Mouse (Mus musculus) stomach, embryonic 14.5 days (tissue): ENCODE measurements around the gene Col11a2. TPM values are rescaled to one million over a fixed set of nuclear protein-coding genes. Genes with fewer than 3 reads are reported as not detected.

ENCODE experiments used
- ATAC-seq: fragments of 200-750 bp; cut with Nextera tagmentation; 2 replicates; pipeline ENCODE4 v1.8.0; 2017; ENCODE audit warnings: low read depth, moderate TSS enrichment; ENCODE audit not compliant: insufficient number of reproducible peaks, insufficient read depth, low FRiP score
- H3K27ac ChIP-seq: fragments of 300-500 bp; sonication (generic); 2 replicates; pipeline ENCODE4 v1.5.1; 2014; ENCODE audit warnings: mild to moderate bottlenecking, low read length, moderate library complexity, mixed read lengths
- H3K27me3 ChIP-seq: fragments of 300-500 bp; sonication (generic); 2 replicates; pipeline ENCODE4 v1.6.1; 2014; ENCODE audit warnings: low read length, control low read depth, mixed read lengths; ENCODE audit not compliant: control insufficient read depth, insufficient read depth
- H3K36me3 ChIP-seq: fragments of 300-500 bp; sonication (generic); 2 replicates; pipeline ENCODE4 v1.6.1; 2014; ENCODE audit warnings: mild to moderate bottlenecking, control low read depth, low read length, moderate library complexity, mixed read lengths; ENCODE audit not compliant: control insufficient read depth, insufficient read depth
- H3K4me1 ChIP-seq: fragments of 300-500 bp; sonication (generic); 2 replicates; pipeline ENCODE4 v1.6.1; 2014; ENCODE audit warnings: low read length, control low read depth, mixed read lengths; ENCODE audit not compliant: control insufficient read depth, insufficient read depth
- H3K4me2 ChIP-seq: fragments of 300-500 bp; sonication (generic); replicated peaks from 2 replicates; pipeline ENCODE4 v1.6.1; 2014; ENCODE audit warnings: low read depth, low read length, control low read depth
- H3K4me3 ChIP-seq: fragments of 300-500 bp; sonication (generic); 2 replicates; pipeline ENCODE4 v1.5.1; 2014; ENCODE audit warnings: low read depth, low read length, control low read depth
- H3K9ac ChIP-seq: fragments of 300-500 bp; sonication (generic); replicated peaks from 2 replicates; pipeline ENCODE4 v1.6.1; 2014; ENCODE audit warnings: low read depth, mild to moderate bottlenecking, control low read depth, low read length, moderate library complexity, mixed read lengths
- H3K9me3 ChIP-seq: fragments of 300-500 bp; sonication (generic); 2 replicates; pipeline ENCODE4 v1.6.1; 2016; ENCODE audit warnings: low read depth, low read length, control low read depth; ENCODE audit not compliant: control insufficient read depth
- WGBS: fragments of 180-500 bp; shearing (Covaris S2); extraction: QIAGEN DNeasy Blood & Tissue Kit; methylation state at CpG from one replicate; pipeline ENCODE4 v1.1.7; 2014; 5-methylcytosine and 5-hydroxymethylcytosine counted together
- polyA plus RNA-seq: library from polyadenylated mRNA; unstranded; fragments of >200 nt; fragmentation: Nextera tagmentation; extraction: Ambion mirVana; gene quantifications from 2 replicates; pipeline ENCODE4 v1.2.1, GENCODE M21; 2014

Col11a2 gene
- polyA plus RNA-seq, 1 experiment from 2014 or later = 0.32 TPM

DNA sequence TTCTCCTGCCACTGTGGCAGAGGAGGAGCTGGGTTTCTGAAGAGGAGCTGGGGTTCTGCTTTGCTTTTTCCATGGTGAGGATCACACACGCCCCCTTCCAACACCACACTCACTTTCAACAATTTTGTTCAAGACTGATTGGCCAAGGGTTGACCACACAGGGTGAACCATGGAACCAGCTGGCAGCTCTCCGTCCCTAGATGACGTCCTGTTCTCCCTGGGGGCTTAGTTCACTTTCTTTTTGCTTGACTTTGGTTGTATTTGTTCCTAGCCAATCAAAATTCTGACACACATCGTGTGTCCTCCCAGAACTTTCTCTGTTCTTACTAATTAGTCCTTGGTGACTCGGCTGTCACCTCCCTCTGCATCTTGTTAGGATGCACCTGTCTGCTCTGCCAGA, 58.0 kb downstream of the Col11a2 start:
- no peak overlapping the region for H3K27ac ChIP-seq
- 65% methylated on average over 5 of the region's 5 CpGs for WGBS
- ATAC-seq = no peak
- no peaks in the 10 kb centered on the region for H3K36me3 ChIP-seq
- no peak overlapping the region for H3K4me3 ChIP-seq
- H3K9ac ChIP-seq = no peak overlapping the region
- H3K9me3 ChIP-seq = no peaks in the 10 kb centered on the region
- H3K4me2 ChIP-seq = no peak overlapping the region
- H3K4me1 ChIP-seq = no peaks in the 10 kb centered on the region
- no peaks in the 10 kb centered on the region for H3K27me3 ChIP-seq

DNA sequence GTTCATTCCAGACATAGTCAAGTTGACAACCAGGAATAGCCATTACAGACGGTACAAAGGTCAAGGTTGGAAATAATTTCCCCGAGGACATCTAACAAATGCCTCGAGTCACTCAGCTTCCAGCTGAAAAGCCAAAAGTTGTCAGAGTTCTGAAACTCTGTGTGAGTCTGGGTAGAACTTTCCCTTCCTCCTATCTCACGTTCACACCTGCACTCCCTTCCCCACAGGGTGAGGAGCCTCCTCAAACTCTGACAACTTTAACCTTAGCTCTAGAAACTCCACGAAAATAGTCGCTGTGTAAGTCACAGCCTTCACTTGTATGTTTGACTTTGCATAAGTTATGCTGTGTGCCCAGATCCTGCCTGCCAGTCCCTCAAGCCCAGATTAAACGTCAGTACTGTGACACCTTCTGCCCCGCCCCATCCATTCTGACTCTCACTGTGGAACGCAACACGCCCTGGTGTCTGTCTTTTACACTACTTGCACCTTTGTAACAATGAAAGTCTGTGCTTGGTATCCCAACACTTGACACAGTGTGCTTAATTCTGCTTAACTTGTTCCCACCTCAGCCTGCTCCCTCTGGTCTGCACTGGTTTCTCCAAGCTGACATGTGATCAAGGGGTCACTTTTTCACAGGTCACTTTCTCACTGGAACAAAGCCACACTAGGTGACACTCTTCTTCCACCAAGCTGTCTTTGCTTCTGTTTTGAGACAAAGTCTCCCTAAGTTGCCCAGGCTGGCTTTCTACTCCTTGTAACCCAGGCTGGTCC, 59.7 kb downstream of the Col11a2 start:
- no peak for ATAC-seq
- Histone ChIP-seq H3K4me3 (no peak overlapping the region), H3K27ac (no peak overlapping the region), H3K9me3 (no peaks in the 10 kb centered on the region), H3K9ac (no peak overlapping the region), H3K36me3 (no peaks in the 10 kb centered on the region), H3K4me1 (no peaks in the 10 kb centered on the region), H3K4me2 (no peak overlapping the region), H3K27me3 (no peaks in the 10 kb centered on the region)
- 35% methylated on average over 10 of the region's 10 CpGs for WGBS

DNA sequence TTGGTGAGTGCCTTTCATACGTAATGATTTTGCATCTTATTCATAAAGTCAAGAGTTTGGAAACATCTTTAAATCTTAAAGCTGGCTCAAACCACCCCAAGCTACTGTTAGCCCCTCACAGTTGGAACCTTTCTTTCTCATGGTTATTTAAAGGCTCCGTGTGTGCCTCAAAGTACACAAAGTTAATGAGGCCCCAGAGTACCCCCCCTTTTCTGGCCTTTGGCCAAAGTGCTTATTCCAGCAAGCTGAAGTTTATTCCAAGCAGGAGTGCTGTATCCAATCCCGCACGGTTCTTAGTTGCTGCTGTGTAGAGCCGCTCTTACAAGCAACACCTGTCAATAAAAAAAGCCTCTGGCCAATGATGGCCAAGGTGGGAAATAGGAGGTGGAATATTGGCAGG, 60.3 kb downstream of the Col11a2 start:
- ATAC-seq = no peak
- H3K27ac ChIP-seq = no peak overlapping the region
- 43% methylated on average over 5 of the region's 5 CpGs for WGBS

DNA sequence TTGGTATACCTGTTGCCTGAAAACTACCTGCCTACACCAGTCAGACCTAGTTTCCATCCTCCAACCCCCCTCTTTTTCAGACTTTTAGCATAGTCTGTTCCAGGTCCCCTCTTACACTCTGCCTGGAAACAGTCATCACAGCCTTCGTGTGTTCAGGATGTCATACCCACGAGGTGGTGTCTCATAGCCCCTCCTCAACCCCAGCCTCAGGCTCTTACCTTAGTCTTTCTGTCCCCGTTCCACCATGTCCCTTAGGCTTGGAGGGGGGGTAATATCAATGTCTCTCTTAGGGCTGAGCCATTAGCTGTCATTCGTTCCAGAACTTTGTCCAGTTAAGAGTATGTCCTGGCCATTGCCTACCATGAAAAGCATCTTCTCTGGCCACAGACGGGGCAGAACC, 61.9 kb downstream of the Col11a2 start:
- no peaks in the 10 kb centered on the region for H3K9me3 ChIP-seq
- 25% methylated on average over 5 of the region's 5 CpGs for WGBS
- no peak overlapping the region for H3K27ac ChIP-seq
- no peak overlapping the region for H3K9ac ChIP-seq
- no peaks in the 10 kb centered on the region for H3K4me1 ChIP-seq
- H3K36me3 ChIP-seq = no peaks in the 10 kb centered on the region
- ATAC-seq = peak; percentile 18; the same call in 1 of the 2 replicates
- no peak overlapping the region for H3K4me3 ChIP-seq
- no peaks in the 10 kb centered on the region for H3K27me3 ChIP-seq
- H3K4me2 ChIP-seq = no peak overlapping the region

More for the DNA sequence above, 60.3 kb downstream of the Col11a2 start:
- H3K4me3 ChIP-seq = no peak overlapping the region
- H3K27me3 ChIP-seq = no peaks in the 10 kb centered on the region
- no peaks in the 10 kb centered on the region for H3K9me3 ChIP-seq
- H3K36me3 ChIP-seq = no peaks in the 10 kb centered on the region
- H3K4me1 ChIP-seq = no peaks in the 10 kb centered on the region
- H3K9ac ChIP-seq = no peak overlapping the region
- H3K4me2 ChIP-seq = no peak overlapping the region

DNA sequence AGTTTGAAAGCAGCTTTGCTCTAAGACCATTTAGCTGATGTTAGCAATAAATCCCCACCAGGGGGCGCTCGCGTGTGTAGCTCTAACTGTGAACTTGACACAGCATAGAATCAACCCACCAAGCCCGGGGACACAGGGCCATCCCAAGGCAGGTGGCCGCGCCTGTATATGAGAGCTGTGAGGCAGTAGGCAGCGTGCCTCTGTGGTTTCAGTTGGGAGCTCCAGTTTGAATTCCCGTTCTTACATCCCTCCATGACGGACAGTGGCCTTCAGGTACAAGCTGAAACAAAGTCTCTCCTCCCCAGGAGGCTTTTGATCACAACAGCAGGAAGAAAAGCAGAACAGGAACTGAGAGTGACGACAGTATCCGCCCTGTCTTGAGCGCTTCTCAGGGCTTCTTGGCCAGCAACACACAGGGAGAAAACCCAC, 62.4 kb downstream of the Col11a2 start:
- H3K27ac ChIP-seq = no peak overlapping the region
- no peaks in the 10 kb centered on the region for H3K36me3 ChIP-seq
- no peaks in the 10 kb centered on the region for H3K9me3 ChIP-seq
- no peaks in the 10 kb centered on the region for H3K27me3 ChIP-seq
- 6% methylated on average over 12 of the region's 12 CpGs for WGBS
- no peaks in the 10 kb centered on the region for H3K4me1 ChIP-seq
- peak overlapping the region; percentile 27; the same call in 1 of the 2 replicates for H3K4me2 ChIP-seq
- peak; percentile 78 for ATAC-seq
- H3K4me3 ChIP-seq = no peak overlapping the region
- H3K9ac ChIP-seq = no peak overlapping the region

DNA sequence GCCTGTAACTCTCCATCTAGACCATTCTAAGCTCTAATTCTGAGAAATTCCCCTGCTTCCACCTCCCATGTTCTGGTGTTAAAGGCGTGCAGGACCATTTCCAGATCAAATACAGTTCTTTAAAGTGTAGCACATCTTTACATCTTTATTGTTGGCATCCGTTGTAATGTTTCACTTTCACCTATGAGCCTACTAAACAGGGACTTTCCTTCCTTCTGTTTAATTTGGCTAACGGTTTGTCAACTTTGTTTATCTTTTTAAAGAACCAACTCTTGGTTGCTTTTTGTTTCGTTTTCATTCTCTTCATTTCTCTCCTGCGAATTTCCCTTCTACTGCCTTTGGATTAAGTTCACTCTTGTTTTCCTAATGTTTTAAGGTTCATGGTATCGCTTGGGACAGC, 63.6 kb downstream of the Col11a2 start:
- WGBS = 75% methylated on average over 6 of the region's 6 CpGs
- H3K27ac ChIP-seq = no peak overlapping the region
- H3K4me2 ChIP-seq = no peak overlapping the region
- H3K4me1 ChIP-seq = no peaks in the 10 kb centered on the region
- no peaks in the 10 kb centered on the region for H3K36me3 ChIP-seq
- ATAC-seq = no peak
- H3K9ac ChIP-seq = no peak overlapping the region
- H3K4me3 ChIP-seq = no peak overlapping the region
- H3K9me3 ChIP-seq = no peaks in the 10 kb centered on the region
- no peaks in the 10 kb centered on the region for H3K27me3 ChIP-seq

DNA sequence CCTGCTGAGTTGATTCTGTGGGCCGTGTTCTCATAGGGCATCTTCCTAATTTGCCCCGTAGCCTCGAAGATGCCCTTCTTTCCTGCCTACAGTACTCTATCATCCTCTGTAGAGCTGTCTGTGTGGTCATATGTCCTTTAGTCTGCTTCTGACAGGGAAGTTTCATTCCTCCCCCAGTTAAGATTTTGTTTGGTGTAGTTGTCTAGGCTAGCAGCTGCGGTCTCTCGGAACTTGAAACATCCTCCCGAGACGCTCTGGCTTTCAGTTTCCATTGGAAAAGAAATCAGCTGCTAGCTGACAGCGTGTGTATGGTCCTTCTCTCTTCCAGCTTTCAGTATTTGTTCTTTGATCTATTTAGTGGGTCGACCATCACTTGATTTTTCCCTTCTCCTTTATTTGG, 65.6 kb downstream of the Col11a2 start:
- no peaks in the 10 kb centered on the region for H3K27me3 ChIP-seq
- H3K4me2 ChIP-seq = no peak overlapping the region
- no peak for ATAC-seq
- no peak overlapping the region for H3K4me3 ChIP-seq
- H3K36me3 ChIP-seq = peaks cover 7% of the 10 kb centered on the region; the same call in 1 of the 2 replicates
- WGBS = 74% methylated on average over 9 of the region's 9 CpGs
- H3K27ac ChIP-seq = no peak overlapping the region
- H3K4me1 ChIP-seq = no peaks in the 10 kb centered on the region
- H3K9me3 ChIP-seq = no peaks in the 10 kb centered on the region
- no peak overlapping the region for H3K9ac ChIP-seq

DNA sequence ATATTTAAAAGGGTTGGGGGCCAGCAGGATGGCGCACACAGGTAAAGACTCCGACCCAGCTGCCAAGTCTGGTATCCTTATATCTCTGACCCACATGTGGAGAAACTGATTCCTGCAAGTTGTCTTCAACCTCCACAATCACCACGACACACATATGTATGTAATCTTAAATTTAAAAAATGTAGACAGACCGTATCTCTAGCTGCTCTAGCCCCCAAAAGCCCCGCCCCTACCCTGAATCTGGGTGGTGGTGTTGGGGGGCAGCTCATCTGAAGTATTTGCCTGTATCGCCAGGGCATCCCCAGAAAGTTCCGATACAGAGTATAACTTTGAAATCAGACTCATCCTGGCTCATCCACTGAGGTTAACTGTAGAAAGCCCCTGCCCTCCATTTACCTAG, 67.3 kb downstream of the Col11a2 start:
- H3K36me3 ChIP-seq = peaks cover 21% of the 10 kb centered on the region
- no peak overlapping the region for H3K9ac ChIP-seq
- H3K9me3 ChIP-seq = no peaks in the 10 kb centered on the region
- no peaks in the 10 kb centered on the region for H3K27me3 ChIP-seq
- no peak for ATAC-seq
- no peak overlapping the region for H3K4me3 ChIP-seq
- H3K4me2 ChIP-seq = no peak overlapping the region
- 78% methylated on average over 7 of the region's 7 CpGs for WGBS
- no peaks in the 10 kb centered on the region for H3K4me1 ChIP-seq
- H3K27ac ChIP-seq = no peak overlapping the region
